Mouse (Mus musculus): Measurements from ENCODE around the gene Prickle4.

Prickle4 gene

DNA sequence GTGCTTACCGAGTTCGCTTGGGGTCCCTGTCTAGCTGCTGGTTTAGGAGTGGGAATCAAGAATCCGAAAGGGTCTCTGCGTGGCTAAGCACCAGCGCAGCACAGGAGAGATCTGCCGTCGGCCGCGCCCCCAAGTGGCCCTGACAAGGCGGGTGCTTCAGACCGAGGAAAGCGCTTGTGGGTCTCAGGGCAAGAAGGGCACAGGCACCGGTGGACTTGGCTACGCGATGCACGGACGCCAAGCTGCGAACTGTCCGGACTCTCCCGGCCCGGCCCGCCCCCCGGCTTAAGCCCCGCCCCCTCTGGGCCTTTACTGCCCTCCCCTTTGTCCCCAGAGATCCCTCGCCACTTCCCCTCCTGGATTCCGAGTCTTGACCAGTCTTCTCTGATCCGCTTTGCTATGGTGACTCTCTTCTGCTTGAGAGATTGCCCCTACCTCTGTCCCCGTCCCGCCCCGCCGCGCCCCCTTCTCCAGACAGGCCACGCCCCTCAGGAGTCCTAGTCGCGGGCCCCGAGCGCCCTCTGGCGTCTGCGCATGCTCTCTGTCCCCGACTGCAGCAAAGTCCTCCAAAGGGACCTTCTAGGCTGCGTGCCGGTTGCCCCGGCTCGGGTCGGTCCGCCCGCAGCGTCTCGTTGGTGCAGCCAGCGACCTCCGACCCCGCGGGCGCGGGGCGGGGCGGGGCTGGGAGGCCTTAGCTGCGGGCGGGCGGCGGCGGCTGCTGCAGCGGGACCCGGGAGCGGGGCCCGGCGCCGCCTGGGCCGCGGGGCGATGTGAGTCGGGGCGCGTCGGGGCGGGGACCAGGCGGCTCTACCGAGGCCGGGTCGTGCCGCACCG is at the start of gene Prickle4:
TSS of gene Prickle4 (minus strand) at position 234 of the 834 bp plus-strand sequence.
- DNase-seq (ENCODE audit: low spot score), result peak; percentile 97

DNA sequence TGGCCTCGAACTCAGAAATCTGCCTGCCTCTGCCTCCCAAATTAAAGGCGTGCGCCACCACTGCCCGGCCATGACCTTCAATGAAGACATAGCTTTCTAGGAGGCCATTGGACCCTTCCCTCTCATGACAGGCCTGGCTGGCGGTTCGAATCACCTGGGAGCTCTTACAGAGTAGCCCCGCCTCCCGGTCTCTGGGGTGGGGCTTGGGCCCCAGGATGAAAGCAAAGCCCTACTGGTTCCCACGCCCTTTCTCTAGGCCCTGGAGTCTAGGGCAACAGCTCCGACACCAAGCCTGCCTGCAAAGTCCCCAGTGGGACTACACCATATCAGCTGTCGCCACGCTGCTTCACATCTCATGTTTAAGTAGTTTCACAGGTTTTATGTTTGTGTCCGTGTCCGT is 49.5 kb upstream of the Prickle4 start:
- DNase-seq (ENCODE audit: low spot score), result no peak

DNA sequence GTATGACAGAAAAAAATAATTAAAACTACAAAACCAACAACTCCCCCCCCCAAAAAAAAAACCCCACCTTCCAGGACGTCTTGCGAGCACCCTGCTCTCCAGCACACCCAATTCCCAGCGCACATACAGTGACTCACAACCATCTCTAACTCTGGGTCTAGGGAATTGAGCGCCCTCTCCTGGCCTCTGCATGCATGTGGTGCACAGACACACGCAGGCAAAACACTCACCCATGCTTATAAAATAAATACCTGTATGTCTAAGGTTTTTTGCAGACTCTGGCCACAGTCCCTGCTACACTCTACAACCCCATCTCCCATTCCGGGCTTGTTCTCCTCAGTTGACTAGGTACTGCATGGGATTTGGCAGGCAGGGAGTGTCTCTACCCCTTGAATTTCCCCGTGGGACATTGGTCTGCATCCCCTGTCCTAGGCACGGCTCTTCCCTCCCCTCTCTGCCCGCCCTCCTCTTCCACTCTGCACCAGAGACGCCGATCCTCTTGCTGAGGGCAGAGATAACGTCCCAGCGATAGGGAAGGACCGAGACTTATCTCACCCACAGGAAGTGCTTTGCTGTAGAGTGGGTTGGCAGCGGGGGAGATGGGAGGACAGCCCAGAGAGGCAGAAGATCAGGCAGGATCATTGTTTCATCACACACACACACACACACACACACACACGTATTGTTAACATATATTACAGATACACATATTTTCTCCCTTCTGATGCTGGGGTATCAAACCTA is 48.6 kb upstream of the Prickle4 start:
- DNase-seq (ENCODE audit: low spot score), result no peak

DNA sequence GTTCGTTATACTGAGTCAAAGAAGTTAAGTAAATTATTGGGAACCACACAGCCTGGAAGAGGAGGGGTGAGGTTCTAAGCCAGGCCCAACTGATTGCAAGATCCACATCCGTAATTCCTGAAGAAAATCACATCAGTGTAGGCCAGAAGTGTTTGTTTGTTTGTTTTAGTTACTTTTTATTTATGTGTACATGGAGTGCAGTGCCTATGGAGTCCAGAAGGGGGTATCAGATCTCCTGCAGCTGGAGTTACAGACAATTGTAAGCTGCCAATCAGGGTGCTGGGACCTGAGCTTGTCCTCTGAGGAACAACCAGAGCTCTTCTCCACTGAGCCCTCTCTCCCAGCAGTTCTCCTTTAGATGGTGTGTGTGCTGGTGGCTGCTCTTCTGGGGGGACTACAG is 45.6 kb upstream of the Prickle4 start:
- DNase-seq (ENCODE audit: low spot score), result no peak

DNA sequence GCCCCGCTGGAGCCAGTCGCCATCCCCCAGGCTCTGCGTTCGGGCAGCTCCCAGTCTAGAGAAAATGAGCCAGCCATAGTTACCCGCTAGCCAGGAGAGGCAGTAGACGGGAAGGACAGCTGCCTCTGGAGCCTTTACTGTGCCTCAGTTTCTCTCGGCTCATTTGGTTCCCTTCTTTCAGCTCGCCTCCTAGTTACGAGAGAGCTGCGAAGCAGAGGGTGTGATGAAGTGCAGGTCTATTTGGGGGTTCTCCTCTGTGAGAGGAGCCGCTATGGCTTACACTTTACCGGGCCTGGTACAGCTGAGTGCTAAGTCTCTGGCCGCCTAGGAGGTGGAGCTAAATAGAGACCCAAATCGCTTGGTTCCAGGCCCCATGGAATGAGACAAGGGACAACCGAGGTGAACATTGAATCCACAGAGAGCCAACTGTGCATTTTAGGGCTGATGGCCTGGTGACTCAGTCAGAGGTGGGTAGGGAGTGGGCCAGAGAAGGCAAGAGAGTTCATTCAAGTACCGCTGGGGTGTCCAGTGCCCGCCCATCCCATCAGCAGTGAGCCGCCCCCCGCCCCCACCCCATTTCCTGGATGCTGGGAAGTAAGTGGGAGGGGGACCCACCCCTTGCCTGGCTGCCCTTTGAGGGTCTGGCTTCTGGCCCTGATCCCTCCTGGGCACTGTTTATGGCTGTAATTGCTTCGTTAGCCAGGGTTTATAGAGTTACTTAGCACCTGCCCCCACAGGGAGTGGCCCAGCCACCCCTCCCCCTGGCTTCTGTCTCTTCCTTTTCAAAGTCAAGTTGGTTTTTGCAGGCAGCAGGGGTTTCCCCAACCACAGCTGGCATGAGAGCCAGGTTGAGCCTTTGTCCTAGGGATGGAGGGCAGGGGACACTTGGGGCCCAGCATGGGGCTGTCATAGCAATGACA is 44.6 kb upstream of the Prickle4 start:
- no peak for DNase-seq (ENCODE audit: low spot score)

DNA sequence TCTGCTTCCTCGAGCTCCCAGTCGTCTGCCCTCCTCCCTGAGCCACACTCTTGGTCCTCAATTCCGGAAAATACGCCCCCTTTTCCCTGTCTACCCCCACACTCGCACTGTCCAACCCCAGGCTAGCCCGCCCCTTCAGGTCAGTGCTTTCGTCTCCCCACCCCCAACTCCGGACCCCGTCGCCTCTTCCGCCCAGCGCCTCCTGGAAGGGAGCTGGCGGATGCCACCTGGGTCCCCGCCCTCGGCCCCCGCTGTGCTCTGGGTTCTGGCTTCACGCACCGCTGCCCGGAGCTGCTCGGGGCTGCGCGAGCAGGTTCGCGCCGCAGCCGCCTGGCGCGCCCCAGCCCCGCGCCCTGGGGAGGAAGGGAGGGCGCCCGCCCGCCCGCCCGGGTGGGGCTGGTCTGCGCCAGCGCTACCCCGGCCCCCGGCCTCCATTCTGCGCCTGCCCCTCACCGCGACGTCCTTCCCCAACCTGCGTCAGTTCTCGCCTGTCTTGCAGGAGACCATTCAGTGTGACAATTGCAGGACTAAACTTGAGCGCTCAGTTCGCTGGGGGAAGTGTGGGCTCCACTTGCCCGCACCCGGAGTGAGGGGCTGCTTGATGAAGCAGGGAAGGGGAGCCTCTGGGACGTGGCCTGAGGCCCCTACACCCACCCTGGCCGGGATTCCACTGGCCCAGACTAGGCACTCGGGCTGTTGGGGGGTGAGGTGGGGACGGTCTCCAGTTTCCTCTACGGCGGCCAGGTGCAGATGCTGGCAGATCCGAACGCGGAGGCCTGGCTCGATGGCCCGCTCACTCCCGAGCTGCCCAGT is 43.7 kb upstream of the Prickle4 start:
- peak; percentile 39 for DNase-seq (ENCODE audit: low spot score)

DNA sequence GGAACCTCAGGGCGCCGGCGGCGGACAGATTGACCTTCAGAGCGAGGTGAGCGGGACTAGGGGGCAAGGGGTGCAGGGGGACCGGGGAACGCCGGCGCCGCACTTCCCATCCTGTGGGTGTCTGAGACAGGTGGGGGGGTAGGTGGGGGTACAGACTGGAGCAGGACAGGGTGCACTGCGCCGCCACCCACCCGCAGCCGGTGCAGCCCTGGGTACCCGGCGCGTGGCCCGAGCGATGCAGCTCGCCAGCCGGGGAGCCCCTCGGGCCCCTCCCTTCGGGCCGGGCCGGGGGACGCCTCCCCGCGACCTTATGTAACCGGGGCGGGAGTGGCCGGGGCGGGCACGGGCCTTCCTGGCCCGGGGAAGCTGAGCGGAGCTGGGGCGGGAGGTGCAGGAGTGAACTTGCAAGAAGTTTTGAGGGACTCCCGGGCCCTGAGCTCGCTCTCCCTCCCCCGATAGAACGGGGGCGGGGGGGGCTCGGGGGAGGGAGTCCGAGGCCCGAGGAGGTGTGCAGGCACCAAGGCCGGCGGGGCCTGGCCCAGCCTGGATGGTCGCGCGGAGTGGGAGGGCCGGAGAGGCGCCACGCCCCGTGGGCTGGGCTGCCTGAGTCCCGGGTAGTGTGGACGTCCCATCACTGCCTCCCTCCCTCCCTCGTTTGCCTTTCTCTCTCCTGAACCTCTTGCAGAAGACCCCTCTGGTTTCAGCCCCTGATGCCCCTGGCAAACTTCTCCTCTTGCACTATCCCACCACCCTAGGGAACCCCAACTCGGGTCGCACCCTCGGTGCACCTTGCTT is 42.9 kb upstream of the Prickle4 start:
- peak; percentile 79 for DNase-seq (ENCODE audit: low spot score)

DNA sequence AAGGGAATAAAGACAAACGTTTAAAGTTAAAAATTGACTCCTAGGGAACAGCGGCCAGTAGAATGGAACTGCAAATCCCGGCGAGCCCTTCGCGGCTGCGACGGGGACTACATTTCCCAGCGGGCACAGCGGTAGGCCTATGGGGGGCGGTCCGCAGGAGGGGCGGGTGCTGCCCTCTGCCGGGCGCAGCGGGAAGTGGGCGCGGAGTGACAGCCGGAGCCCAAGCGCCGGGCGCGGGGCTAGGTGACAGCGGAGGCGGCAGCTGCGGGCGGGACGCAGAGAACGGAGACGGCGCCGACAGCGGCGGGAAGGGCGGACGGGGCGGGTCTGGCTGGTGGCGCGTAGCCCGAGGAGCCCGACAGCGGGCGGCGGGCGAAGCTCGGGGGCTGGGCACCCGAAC is 42.3 kb upstream of the Prickle4 start, which contains the start of gene Tfeb:
TSS of gene Tfeb (plus strand) at position 175 of the 400 bp plus-strand sequence.
- DNase-seq (ENCODE audit: low spot score), result peak; percentile 99

DNA sequence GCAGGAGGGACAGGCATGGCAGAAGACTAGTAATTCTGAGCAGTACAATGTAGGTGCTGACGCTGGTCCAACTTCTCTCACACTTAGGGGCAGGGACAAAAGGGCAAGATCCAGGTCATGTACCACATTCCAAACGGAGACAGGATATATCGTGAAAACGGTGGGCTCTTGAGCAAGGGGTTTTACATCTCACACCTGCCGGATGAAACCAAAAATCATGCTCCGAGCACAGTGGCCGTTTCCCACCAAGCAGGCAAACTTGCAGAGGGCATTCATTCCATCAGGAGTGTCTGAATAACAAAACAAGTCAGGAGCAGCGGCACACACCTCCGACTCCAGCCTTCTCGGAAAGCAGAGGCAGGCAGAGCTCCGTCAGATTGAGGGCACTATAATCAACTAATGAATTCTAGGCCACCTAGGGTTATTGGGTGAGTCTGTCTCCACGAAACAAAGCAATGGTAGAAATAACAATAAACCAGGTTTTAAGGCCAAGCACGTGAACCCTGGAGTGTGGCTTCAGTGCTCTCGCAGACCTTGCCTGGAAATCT is 41.1 kb upstream of the Prickle4 start:
- no peak for DNase-seq (ENCODE audit: low spot score)

DNA sequence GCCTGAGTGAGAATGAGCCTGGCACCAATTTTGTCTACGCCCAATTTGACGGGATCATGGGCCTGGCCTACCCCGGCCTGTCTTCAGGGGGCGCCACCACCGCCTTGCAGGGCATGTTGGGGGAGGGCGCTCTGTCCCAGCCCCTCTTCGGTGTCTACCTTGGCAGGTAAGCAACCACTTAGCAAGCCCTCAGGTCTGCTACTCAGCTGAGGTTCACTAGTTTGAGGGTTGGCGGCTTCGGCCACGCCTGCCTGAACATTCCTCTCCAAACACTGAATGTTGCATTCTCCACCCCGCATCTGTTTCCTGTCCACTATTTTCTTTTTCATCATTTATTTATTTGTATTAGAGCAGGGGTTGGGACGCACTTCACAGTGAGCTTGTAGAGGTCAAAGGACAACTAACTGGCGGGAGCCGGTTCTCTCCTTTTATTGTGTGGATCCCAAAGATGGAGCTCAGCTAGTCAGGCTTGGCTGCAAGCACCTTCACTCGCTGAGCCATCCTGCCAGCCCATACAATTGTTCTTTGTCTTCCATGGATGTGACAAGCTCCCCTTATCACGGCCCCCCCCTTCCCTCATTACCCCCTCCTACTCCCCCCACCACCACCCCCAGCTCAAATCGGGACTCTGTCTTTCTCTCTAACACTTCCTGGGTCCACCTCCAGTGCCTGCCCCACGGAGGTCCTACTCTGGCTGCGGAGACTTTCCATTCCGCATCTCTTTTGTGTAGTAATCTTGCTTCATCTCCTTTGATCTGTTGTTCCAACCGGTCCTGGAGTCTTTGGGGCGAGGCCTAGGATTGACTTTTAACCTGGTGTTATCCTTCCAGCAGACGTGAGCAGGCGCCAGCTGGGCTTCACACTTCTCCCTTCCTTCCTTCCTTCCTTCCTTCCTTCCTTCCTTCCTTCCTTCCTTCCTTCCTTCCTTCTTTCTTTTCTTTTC is 36.4 kb upstream of the Prickle4 start:
- no peak for DNase-seq (ENCODE audit: low spot score)

DNA sequence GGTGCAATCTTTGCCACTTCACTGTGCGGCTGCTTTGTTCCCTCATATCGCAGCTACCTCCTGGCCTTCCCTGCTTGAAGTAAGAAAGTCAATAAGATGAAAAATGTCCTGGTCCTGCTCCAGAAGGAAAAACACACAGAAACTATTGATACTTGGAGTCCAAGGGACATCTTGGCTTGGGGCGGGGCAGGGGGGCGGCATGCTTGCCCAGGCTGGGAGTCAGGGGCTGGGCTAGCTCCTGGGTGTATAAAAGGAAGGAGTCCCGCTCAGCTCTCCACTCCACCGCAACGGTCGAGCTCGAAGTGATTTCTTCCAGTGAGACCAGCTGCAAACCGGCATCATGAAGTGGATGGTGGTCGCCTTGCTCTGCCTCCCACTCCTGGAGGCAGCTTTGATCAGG is 32.0 kb upstream of the Prickle4 start, which contains the start of gene Pgc:
TSS of gene Pgc (plus strand) at position 277 of the 400 bp plus-strand sequence.
- DNase-seq (ENCODE audit: low spot score), result no peak

DNA sequence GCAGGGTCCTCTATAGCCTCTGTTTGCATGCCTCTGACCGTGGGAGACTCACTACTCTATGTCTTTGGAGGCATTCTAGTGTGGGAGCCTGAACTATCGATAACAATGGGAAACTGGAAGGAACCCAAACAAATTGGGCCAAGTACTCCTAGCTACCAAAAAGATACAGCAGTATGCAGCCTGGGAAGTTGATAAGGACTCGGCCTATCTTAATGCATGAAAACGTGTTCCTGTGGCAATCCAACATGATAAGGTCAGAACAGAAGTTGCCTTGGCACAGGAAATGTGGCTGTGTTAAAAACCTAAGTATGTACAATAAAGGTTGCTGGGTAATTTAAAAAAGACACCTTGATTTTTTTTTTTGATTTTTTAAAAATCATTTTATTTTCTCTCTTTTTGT is 26.6 kb upstream of the Prickle4 start:
- no peak for DNase-seq (ENCODE audit: low spot score)

DNA sequence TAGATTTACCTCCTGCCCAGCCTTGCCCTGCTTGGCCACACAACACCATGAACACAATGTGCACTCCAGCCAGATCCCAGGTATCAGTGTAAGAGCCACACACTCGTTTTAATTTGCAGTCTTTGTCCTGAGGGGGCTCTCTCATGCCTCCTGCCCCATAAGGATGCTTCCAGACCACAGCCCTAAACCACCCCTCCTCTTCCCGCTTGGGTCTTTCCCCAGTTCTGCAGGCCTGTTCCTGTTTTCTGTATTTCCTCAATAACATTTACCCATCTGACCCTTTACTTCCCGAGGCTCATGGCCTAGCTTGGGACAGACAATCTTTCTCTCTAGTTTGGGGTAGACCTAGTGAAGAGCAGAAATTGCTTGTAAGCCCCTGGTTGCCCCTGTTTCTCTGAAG is 20.5 kb upstream of the Prickle4 start:
- no peak for DNase-seq (ENCODE audit: low spot score)

DNA sequence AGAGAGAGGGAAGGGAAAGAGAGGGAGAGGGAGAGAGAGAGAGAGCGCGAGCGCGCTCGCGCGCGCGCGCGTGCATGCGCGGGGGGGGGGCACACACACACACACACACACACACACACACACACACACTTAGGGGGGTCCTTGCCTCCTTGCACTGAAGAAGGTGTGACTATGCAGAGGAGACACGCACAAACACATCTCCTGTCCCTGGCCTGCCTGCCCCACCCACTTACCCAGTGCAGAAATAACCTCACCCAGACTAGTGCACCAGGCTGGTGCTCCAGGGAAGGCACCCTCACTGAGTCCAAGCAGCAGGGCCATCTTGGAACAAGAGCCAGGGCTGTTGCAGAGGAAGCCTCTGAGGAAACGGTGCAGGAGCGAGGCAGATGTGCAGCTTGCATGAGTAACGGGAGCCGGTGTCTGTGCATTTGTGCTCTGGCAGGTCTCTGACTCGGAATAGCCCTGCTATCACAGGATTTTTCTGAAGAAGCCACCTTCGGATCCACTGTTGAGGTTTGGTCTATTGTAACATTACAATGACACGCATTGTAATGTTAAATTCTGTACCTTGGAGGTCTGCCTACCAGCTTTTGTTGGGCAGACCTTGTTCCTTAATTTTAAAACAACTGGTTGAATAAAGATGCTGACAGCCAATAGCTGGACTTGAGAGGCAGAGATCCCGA is 18.5 kb upstream of the Prickle4 start:
- DNase-seq (ENCODE audit: low spot score), result no peak

DNA sequence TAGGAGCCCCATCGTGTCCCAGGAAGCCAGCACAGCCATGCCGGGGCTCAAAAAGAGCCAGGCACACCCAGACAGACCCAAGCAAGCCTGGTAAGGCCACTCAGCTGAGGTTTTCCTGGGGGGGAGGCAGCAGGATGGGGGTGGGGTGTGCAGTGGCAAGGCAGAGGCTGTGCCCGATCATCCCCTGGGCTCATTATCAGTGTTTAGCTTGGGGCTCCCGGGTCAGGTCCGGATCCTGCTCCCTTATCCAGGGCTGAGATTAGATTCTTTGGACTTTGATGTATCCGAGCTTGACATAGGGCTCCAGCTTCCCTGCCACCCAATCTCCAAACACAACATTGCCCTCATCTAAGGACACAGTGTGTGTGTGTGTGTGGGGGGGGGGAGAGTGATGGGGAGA is 17.3 kb upstream of the Prickle4 start:
- DNase-seq (ENCODE audit: low spot score), result no peak

DNA sequence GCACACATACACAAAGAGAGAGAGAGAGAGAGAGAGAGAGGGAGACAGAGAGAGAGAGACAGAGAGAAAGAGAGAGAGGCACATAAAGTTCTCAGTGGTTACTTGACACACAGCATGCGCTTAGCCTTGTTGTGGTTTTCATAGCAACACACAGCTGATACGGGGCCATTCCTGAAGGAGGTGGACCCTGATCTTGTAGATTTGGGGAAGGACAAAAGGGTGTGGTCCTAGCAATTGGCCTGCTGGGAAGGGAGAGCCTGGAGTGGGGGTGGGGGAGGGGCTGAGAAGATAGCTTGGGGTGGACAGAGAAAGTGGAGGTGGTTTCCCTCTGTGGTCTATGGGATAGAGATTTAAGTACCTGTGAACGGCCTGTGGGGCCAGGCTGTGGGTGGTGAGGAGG is 15.5 kb upstream of the Prickle4 start:
- no peak for DNase-seq (ENCODE audit: low spot score)

DNA sequence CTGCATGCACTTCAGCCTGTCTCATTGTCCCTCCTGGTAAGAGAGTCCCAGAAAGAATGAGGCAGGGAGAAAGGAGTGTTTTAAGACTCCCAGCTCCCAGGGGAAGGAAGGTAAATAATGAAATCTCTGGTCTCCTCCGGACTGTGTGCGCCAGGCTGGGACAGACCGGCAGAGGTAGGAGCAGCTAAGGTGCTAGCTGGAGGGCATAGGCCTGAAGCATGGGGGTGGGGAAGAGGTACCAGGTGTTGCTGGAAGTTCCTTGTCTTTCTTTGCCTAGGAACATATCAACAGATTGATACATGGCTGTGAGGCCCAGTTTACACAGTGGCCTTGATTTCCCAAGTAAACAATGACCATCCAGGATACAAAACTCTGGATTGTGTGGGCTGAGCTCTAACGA is 14.4 kb upstream of the Prickle4 start:
- no peak for DNase-seq (ENCODE audit: low spot score)

DNA sequence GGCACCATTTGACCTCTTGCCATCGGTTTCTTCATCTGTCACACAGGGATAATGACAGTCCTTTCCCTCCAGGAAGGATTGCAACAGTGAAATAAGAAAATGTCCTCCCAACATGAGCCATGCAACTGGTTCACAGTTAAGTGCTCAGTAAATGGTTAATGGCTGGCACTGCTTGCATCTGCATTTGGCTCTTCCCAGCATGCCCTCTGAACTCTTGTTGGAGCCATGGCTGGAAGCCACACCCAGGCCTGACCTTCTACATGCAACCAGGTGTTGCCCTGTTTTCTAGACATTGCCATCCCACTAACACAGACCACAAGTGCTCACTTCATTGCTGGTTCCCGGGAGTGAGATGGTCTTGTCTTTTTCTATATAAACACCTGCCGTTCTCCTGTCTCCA is 13.4 kb upstream of the Prickle4 start:
- no peak for DNase-seq (ENCODE audit: low spot score)
